Mouse (Mus musculus): ENCODE results near the gene Zfp366. TPM values are rescaled to one million over a fixed set of nuclear protein-coding genes. Genes with fewer than 3 reads are reported as not detected.

Gene Zfp366
- polyA plus RNA-seq, 1 experiment from 2014 or later: 0.75 TPM

DNA sequence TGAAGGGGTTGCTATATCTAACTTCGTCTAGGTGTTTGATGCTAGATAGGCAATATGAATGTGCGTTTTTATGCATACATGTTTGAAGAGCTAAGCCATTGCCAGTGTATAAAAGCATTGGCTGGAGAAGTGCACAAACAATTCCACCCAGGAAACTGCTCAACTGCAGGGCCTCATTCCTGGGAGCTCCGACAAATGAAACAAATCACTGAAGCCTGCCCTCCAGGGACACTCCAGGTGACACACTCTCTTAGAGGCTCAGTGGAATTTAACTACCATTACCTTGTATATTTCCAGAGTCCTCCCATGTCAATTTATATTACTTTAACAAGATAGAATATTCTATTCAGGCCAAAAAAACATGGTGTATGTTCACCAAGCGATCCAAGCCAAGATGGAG, 35.0 kb downstream of the Zfp366 start:
- no peak for ATAC-seq (ENCODE audit: low FRiP score)
- WGBS: 94% methylated on average over 4 of the region's 4 CpGs
- no peak overlapping the region for H3K4me3 ChIP-seq (ENCODE audit: low read depth, low read length)

GRCm38 (mm10) chr13:99221996-99222395, 37.4 kb downstream of the Zfp366 start:
- Histone ChIP-seq H3K9me3 (ENCODE audit: control insufficient read depth, low read length) (no peaks in the 10 kb centered on the region), H3K4me3 (ENCODE audit: low read depth, low read length) (no peak overlapping the region), H3K36me3 (ENCODE audit: control insufficient read depth, insufficient read depth, low read length) (no peaks in the 10 kb centered on the region), H3K4me2 (no peak overlapping the region), H3K27me3 (ENCODE audit: control insufficient read depth, insufficient read depth, low read length) (no peaks in the 10 kb centered on the region), H3K27ac (ENCODE audit: low read depth, low read length) (no peak overlapping the region), H3K9ac (ENCODE audit: low read length) (no peak overlapping the region), H3K4me1 (ENCODE audit: control insufficient read depth, insufficient read depth, low read length) (peaks cover 2% of the 10 kb centered on the region; the same call in 1 of the 2 replicates)
- peak; percentile 14 for DNase-seq (ENCODE audit: low spot score, missing footprints)
- WGBS: 92% methylated on average over 3 of the region's 3 CpGs
- no peak for ATAC-seq (ENCODE audit: low FRiP score)

More for the DNA sequence above, 35.0 kb downstream of the Zfp366 start:
- DNase-seq (ENCODE audit: low spot score, missing footprints): peak; percentile 80
- Histone ChIP-seq H3K9ac (ENCODE audit: low read length) (no peak overlapping the region), H3K4me1 (ENCODE audit: control insufficient read depth, insufficient read depth, low read length) (peaks cover 2% of the 10 kb centered on the region; the same call in 1 of the 2 replicates), H3K27ac (ENCODE audit: low read depth, low read length) (no peak overlapping the region), H3K9me3 (ENCODE audit: control insufficient read depth, low read length) (no peaks in the 10 kb centered on the region), H3K4me2 (no peak overlapping the region), H3K27me3 (ENCODE audit: control insufficient read depth, insufficient read depth, low read length) (no peaks in the 10 kb centered on the region), H3K36me3 (ENCODE audit: control insufficient read depth, insufficient read depth, low read length) (no peaks in the 10 kb centered on the region)

GRCm38 (mm10) chr13:99222476-99222875, 37.9 kb downstream of the Zfp366 start:
- Histone ChIP-seq H3K27me3 (ENCODE audit: control insufficient read depth, insufficient read depth, low read length) (no peaks in the 10 kb centered on the region), H3K9me3 (ENCODE audit: control insufficient read depth, low read length) (no peaks in the 10 kb centered on the region), H3K4me3 (ENCODE audit: low read depth, low read length) (no peak overlapping the region), H3K36me3 (ENCODE audit: control insufficient read depth, insufficient read depth, low read length) (no peaks in the 10 kb centered on the region), H3K27ac (ENCODE audit: low read depth, low read length) (no peak overlapping the region), H3K9ac (ENCODE audit: low read length) (no peak overlapping the region), H3K4me2 (no peak overlapping the region), H3K4me1 (ENCODE audit: control insufficient read depth, insufficient read depth, low read length) (peaks cover 2% of the 10 kb centered on the region; the same call in 1 of the 2 replicates)
- 92% methylated on average over 5 of the region's 5 CpGs for WGBS
- DNase-seq (ENCODE audit: low spot score, missing footprints) (peak; percentile 41), ATAC-seq (ENCODE audit: low FRiP score) (no peak)

- Histone ChIP-seq H3K4me2 (no peak overlapping the region), H3K9me3 (ENCODE audit: control insufficient read depth, low read length) (no peaks in the 10 kb centered on the region), H3K36me3 (ENCODE audit: control insufficient read depth, insufficient read depth, low read length) (no peaks in the 10 kb centered on the region), H3K9ac (ENCODE audit: low read length) (no peak overlapping the region), H3K27ac (ENCODE audit: low read depth, low read length) (no peak overlapping the region), H3K27me3 (ENCODE audit: control insufficient read depth, insufficient read depth, low read length) (no peaks in the 10 kb centered on the region), H3K4me1 (ENCODE audit: control insufficient read depth, insufficient read depth, low read length) (no peaks in the 10 kb centered on the region), H3K4me3 (ENCODE audit: low read depth, low read length) (no peak overlapping the region)
- ATAC-seq (ENCODE audit: low FRiP score): no peak
- 88% methylated on average over 8 of the region's 8 CpGs for WGBS
- peak; percentile 23 for DNase-seq (ENCODE audit: low spot score, missing footprints)
These were observed 38.8 kb downstream of the Zfp366 start for GRCm38 (mm10) chr13:99223321-99223884.

DNA sequence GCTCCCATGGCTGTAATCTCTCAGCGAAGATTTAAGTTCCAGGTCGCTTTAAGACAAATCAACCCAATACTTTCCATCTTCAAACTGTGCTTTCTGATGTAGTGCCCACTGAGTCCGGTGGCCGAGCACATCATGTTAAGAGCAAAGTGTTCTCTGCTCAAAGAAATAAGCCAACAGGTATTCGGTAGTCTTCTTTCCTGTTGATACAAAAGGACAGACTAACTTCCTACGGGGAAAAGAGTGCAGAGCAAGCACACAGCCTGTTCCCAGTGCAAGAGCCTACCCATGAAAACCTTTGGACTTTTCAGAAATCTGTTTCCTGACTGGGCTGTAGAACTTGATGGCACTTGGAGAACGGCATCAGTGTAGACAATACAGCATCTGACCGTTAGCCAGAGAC, 39.3 kb downstream of the Zfp366 start:
- no peak overlapping the region for H3K9ac ChIP-seq (ENCODE audit: low read length)
- H3K4me2 ChIP-seq: no peak overlapping the region
- WGBS: 95% methylated on average over 8 of the region's 8 CpGs
- no peaks in the 10 kb centered on the region for H3K9me3 ChIP-seq (ENCODE audit: control insufficient read depth, low read length)
- no peaks in the 10 kb centered on the region for H3K4me1 ChIP-seq (ENCODE audit: control insufficient read depth, insufficient read depth, low read length)
- H3K27ac ChIP-seq (ENCODE audit: low read depth, low read length): no peak overlapping the region
- ATAC-seq (ENCODE audit: low FRiP score) (no peak), DNase-seq (ENCODE audit: low spot score, missing footprints) (peak; percentile 69)
- H3K27me3 ChIP-seq (ENCODE audit: control insufficient read depth, insufficient read depth, low read length): no peaks in the 10 kb centered on the region
- no peak overlapping the region for H3K4me3 ChIP-seq (ENCODE audit: low read depth, low read length)
- no peaks in the 10 kb centered on the region for H3K36me3 ChIP-seq (ENCODE audit: control insufficient read depth, insufficient read depth, low read length)

DNA sequence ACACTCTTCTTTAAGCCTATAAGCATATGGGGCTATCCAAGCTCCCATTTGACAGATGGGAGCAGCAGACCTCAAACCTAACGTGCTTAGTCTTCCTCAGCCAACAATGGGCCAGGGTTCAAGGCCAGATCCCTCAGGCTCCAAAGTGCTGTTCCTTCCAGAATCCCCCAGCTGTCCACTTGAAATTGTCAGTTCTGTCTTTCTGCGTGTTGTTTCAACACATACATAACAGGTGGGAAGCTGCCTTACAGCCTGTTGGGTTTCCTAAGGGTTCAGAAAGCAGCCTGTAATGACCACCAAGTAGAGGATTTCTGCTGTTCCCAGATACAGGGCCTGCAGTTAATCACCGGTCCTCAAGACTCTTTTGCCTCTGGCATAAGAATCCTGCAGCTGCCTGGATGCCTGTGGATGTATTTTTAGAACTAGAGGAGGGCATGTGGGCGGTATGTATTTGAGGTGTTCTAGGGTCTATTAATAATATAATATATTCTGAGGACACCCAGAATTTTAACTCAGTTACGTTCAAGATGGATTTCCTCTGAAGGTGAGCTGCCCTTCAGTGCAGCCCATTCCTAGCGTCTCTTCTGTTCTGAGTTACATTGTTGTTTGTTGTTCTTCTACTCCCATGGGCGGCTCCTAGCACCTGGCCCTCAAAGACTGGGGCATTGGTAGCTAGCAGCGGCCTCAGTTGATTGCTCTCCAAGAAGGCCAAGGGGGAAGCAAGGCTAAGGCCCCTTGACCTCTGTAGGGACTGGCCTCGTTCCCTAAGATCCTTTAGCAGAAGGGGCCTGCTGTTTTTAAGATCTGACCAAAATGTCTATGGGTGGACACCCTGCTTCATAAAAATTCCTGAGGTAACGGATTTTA, 41.0 kb downstream of the Zfp366 start:
- H3K36me3 ChIP-seq (ENCODE audit: control insufficient read depth, insufficient read depth, low read length): no peaks in the 10 kb centered on the region
- H3K4me3 ChIP-seq (ENCODE audit: low read depth, low read length): no peak overlapping the region
- H3K27me3 ChIP-seq (ENCODE audit: control insufficient read depth, insufficient read depth, low read length): no peaks in the 10 kb centered on the region
- H3K9ac ChIP-seq (ENCODE audit: low read length): no peak overlapping the region
- no peaks in the 10 kb centered on the region for H3K4me1 ChIP-seq (ENCODE audit: control insufficient read depth, insufficient read depth, low read length)
- DNase-seq (ENCODE audit: low spot score, missing footprints): peak; percentile 76
- 78% methylated on average over 10 of the region's 10 CpGs for WGBS
- no peak for ATAC-seq (ENCODE audit: low FRiP score)
- no peak overlapping the region for H3K4me2 ChIP-seq
- no peaks in the 10 kb centered on the region for H3K9me3 ChIP-seq (ENCODE audit: control insufficient read depth, low read length)
- H3K27ac ChIP-seq (ENCODE audit: low read depth, low read length): no peak overlapping the region

DNA sequence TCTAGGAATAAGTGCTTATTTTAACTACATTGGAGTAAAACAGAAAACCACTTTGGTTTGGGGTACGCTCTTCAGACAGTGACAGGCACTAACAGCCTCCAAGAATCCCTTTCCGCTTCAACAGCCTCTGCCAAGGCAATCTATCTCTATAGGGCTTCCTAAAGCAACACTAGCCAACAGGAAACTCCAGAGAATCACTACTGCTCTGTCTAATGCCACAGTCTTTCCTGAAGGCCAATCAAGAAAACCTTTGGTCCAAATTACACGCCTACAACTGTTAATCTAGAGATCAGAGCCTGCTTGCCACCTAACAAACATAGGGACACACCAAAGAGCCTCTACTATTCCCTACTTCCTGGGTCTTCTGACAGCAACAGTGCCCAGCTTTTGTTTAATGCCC, 42.2 kb downstream of the Zfp366 start:
- H3K4me1 ChIP-seq (ENCODE audit: control insufficient read depth, insufficient read depth, low read length): no peaks in the 10 kb centered on the region
- no peak overlapping the region for H3K27ac ChIP-seq (ENCODE audit: low read depth, low read length)
- no peaks in the 10 kb centered on the region for H3K27me3 ChIP-seq (ENCODE audit: control insufficient read depth, insufficient read depth, low read length)
- no peak for ATAC-seq (ENCODE audit: low FRiP score)
- H3K4me2 ChIP-seq: no peak overlapping the region
- no peaks in the 10 kb centered on the region for H3K9me3 ChIP-seq (ENCODE audit: control insufficient read depth, low read length)
- no peak overlapping the region for H3K4me3 ChIP-seq (ENCODE audit: low read depth, low read length)
- peak; percentile 28 for DNase-seq (ENCODE audit: low spot score, missing footprints)
- 90% methylated on average over 3 of the region's 3 CpGs for WGBS
- H3K9ac ChIP-seq (ENCODE audit: low read length): no peak overlapping the region
- H3K36me3 ChIP-seq (ENCODE audit: control insufficient read depth, insufficient read depth, low read length): no peaks in the 10 kb centered on the region

DNA sequence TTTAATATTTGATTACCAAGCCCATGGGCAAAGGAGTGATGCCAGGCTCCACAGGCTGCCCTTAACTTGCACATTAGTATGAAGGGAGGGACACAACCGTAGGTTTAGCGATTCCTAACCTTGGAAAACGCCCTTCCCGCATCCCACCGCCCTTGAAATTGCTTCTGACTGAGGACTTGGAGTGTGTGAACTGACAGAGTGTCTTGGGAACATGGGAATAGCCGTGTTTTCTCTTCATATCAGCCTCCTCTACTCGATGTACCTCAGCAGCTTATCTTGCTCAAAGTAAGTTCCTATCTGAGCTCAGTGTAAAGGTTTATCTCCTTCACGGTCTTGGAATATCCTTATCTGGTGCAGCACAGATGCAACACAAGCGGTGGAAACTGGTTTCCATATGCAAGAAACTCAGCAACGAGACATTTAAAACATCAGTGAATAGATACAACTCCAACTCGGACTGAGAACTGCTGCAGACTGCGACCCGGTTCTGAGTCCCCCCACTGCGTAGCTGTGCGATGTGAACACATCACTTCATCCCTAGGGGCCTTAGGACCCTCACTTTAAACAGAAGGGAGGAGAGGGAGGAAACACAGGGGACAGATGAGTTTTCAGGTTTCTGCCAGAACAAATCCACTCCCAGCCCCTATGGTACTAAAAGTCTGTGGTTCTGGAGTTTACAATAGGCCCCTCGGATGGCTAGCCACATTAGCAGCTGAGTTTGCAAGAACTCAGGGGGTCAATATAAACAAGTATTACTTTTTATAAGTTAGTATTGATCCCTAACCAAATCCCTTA, 43.0 kb downstream of the Zfp366 start:
- DNase-seq (ENCODE audit: low spot score, missing footprints): peak; percentile 56
- H3K4me3 ChIP-seq (ENCODE audit: low read depth, low read length): no peak overlapping the region
- no peaks in the 10 kb centered on the region for H3K27me3 ChIP-seq (ENCODE audit: control insufficient read depth, insufficient read depth, low read length)
- H3K36me3 ChIP-seq (ENCODE audit: control insufficient read depth, insufficient read depth, low read length): no peaks in the 10 kb centered on the region
- H3K27ac ChIP-seq (ENCODE audit: low read depth, low read length): no peak overlapping the region
- H3K4me2 ChIP-seq: no peak overlapping the region
- H3K9me3 ChIP-seq (ENCODE audit: control insufficient read depth, low read length): no peaks in the 10 kb centered on the region
- 88% methylated on average over 16 of the region's 16 CpGs for WGBS
- no peak for ATAC-seq (ENCODE audit: low FRiP score)
- H3K4me1 ChIP-seq (ENCODE audit: control insufficient read depth, insufficient read depth, low read length): no peaks in the 10 kb centered on the region
- H3K9ac ChIP-seq (ENCODE audit: low read length): no peak overlapping the region
